Mouse (Mus musculus) neural tube, embryonic 11.5 days (tissue): ENCODE measurements at regions not wholly inside any gene's neighbourhood (a gene's known extent, or its start where the extent isn't known, plus 50 kb on each side); places are given as distances from the start of the nearest gene placed in this dataset.

Source experiments
- ATAC-seq: fragments of 200-750 bp; cut with Nextera tagmentation; 2 replicates; pipeline ENCODE4 v1.8.0; 2017; ENCODE audit warnings: moderate number of reproducible peaks, mild to moderate bottlenecking, moderate TSS enrichment, moderate library complexity; ENCODE audit not compliant: insufficient read depth, low FRiP score, low TSS enrichment
- DNase-seq: peaks from one replicate; pipeline ENCODE4 v3.0.0-alpha.2; 2015; ENCODE audit warnings: low spot score
- H3K27ac ChIP-seq: fragments of 300-500 bp; sonication (generic); 2 replicates; pipeline ENCODE4 v1.5.1; 2014; ENCODE audit warnings: low read depth, mild to moderate bottlenecking, low read length
- H3K27me3 ChIP-seq: fragments of 300-500 bp; sonication (generic); 2 replicates; pipeline ENCODE4 v1.6.1; 2014; ENCODE audit warnings: mild to moderate bottlenecking, low read length, mixed read lengths; ENCODE audit not compliant: control insufficient read depth, insufficient read depth
- H3K36me3 ChIP-seq: fragments of 300-500 bp; sonication (generic); 2 replicates; pipeline ENCODE4 v1.6.1; 2014; ENCODE audit warnings: mild to moderate bottlenecking, low read length, moderate library complexity, mixed read lengths; ENCODE audit not compliant: control insufficient read depth, insufficient read depth
- H3K4me1 ChIP-seq: fragments of 300-500 bp; sonication (generic); 2 replicates; pipeline ENCODE4 v1.6.1; 2014; ENCODE audit warnings: low read length, mixed read lengths; ENCODE audit not compliant: control insufficient read depth, insufficient read depth
- H3K4me2 ChIP-seq: fragments of 300-500 bp; sonication (generic); 2 replicates; pipeline ENCODE4 v1.6.1; 2014; ENCODE audit warnings: low read depth, mild to moderate bottlenecking, moderate library complexity
- H3K4me3 ChIP-seq: fragments of 300-500 bp; sonication (generic); 2 replicates; pipeline ENCODE4 v1.5.1; 2014; ENCODE audit warnings: low read depth, low read length
- H3K9ac ChIP-seq: fragments of 300-500 bp; sonication (generic); 2 replicates; pipeline ENCODE4 v1.6.1; 2014; ENCODE audit warnings: mild to moderate bottlenecking, low read length
- H3K9me3 ChIP-seq: fragments of 300-500 bp; sonication (generic); 2 replicates; pipeline ENCODE4 v1.6.1; 2016; ENCODE audit warnings: low read length; ENCODE audit not compliant: control insufficient read depth
- WGBS: fragments of 180-500 bp; shearing (Covaris S2); extraction: QIAGEN DNeasy Blood & Tissue Kit; methylation state at CpG from one replicate; pipeline ENCODE4 v1.1.7; 2014; 5-methylcytosine and 5-hydroxymethylcytosine counted together

DNA sequence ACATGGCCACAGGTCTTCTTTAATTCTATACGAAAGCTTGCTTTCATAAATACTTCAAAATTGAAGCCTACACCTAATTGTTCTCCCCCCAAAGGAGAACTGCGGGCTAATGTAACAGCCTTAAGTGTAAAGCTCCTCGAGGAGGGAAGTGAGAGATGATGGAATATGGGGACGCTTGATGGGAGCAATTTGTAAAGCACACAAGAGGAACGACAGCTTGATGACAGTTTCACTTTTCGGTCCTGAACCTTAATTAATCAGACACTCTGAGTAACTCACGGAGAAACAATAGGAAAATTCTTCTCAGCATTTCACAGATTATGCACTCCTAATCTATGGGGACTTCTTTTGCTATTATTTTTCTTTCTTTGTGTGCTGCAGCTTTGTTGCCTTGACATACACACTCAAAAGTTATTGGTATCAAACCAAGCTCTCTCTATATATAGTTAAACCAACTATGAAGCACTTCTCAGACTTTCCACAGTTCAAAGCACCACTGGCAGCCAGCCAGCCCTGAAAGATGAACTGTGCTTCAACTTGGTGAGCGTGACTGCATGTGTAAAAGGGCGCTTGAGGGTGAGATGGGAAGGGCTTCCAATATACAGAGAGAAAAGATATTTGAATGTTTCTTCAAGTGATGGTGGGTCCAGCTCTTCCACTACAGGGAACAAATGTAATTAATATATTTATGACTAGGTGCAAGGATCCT lies 1625.4 kb upstream of the Flrt2 start:
- Histone ChIP-seq H3K4me3 (no peak overlapping the region), H3K4me1 (no peaks in the 10 kb centered on the region), H3K9me3 (no peaks in the 10 kb centered on the region), H3K4me2 (no peak overlapping the region), H3K27me3 (no peaks in the 10 kb centered on the region), H3K36me3 (no peaks in the 10 kb centered on the region), H3K27ac (no peak overlapping the region), H3K9ac (no peak overlapping the region)
- DNase-seq: peak; percentile 41
- 72% methylated on average over 9 of the region's 9 CpGs for WGBS
- no peak for ATAC-seq

DNA sequence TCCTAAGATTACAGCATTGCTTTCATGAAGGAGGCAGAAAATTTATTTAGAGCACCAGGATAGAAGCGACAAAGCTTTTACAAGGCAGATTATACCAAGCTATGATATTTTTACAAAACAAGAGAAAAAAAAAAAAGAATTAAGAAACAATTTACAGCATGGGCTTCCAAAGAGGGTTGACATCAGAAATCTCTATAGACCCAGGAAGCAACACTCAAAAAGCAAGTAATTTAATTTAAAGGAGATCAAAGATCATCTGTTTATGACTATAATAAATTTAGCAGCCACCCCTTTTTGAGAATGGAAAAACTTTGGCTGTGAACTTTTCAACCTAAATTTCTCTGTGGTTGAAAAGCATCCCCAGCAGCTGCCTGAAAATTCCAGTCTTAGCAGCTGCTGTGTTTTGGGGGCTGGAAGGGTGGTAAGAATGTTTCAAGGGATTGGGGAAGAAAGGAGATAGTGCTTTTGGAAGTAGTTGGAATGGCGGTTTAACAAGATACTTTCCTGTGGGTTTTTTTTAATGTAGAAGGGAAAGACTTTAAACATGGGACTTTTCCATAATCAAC lies 1621.0 kb upstream of the Flrt2 start:
- Histone ChIP-seq H3K4me1 (no peaks in the 10 kb centered on the region), H3K27me3 (no peaks in the 10 kb centered on the region), H3K27ac (no peak overlapping the region), H3K36me3 (no peaks in the 10 kb centered on the region), H3K9ac (no peak overlapping the region), H3K4me2 (no peak overlapping the region), H3K9me3 (no peaks in the 10 kb centered on the region), H3K4me3 (no peak overlapping the region)
- WGBS: 84% methylated on average over 2 of the region's 2 CpGs
- no peak for ATAC-seq
- DNase-seq: no peak

DNA sequence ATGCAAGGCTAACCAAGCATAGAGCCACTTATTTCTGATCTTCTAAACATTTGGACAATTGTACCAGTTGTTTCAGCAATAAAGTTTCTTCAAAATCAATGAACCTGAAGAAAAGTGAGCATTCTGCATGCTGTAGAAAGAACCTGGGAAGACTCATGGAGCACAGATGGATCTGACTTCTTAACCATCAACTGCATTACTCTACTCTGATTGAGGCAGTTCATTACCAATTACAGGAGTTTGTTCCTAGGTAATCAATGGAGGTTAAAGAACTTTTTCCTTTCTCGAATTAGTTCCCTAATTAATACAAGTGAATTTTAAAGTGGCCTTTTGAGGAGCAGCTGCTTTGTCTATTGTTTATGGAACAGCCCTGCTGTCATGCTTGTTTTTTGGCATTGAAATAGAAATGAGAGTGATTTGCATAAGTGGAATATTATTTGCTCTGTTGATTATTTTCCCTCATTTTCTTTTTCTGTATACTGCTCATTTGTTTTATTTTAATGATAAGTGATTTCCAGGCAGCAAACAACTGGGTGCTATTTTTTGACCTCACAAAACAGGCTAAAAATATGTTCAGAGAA lies 1586.4 kb upstream of the Flrt2 start:
- no peak overlapping the region for H3K27ac ChIP-seq
- ATAC-seq (no peak), DNase-seq (no peak)
- H3K9ac ChIP-seq: no peak overlapping the region
- no peak overlapping the region for H3K4me3 ChIP-seq
- no peaks in the 10 kb centered on the region for H3K9me3 ChIP-seq
- no peaks in the 10 kb centered on the region for H3K36me3 ChIP-seq
- H3K4me1 ChIP-seq: no peaks in the 10 kb centered on the region
- H3K27me3 ChIP-seq: no peaks in the 10 kb centered on the region
- no peak overlapping the region for H3K4me2 ChIP-seq
- WGBS: 46% methylated on average over 1 of the region's 1 CpGs

DNA sequence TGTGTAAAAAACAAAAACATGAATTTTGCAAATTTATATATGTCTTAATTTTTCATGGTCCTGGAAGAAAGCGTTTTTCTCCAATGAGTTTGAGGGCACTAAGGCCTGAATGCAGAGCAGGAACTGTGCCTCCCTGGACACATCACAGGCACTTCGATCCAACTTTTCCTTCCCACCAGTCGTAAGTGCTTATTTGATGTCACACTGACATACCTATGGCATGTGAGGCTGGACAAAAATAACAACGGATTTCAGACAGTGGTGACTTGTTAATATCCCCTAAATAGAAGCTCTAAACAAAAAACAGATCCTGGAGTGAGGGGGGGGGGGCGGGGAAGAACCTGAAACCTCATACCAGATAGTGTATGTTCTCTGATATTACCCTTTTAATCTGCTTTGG lies 1541.9 kb upstream of the Flrt2 start:
- no peak for DNase-seq

DNA sequence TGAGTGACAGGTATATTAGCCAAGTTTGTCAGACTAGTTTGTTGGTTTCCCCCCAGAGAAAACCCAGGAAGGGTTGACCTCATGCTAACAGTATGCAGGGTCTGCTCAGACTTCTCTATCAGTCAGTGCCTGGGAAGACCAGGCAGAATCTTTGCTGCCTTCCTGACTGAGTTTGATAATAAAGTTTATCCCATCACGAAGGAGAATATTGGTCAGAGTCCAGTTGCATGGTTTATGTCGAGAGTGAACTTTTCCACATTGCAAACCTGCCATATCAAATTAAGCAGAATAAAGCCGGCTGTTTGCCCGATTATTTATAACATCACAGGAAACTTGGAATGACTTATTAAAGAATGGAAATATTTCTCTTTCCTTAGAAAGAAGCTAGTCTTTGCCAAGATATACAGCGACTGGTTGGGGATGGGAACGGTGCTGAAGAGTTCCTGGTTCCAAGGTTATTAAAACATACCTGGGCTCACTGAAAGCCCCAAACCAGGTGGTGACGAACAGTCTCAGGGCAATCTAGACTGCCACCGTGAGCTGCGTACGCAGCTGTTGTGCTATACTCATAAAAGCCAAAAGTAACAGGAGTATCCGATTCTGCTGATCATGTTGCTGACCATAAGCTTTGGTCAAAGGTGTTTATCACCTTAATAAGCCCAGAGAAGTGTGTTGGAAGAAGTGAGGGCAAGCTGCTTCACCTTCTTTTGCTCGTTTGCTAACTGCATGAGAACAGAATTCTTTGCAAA lies 1536.7 kb upstream of the Flrt2 start:
- no peaks in the 10 kb centered on the region for H3K36me3 ChIP-seq
- no peaks in the 10 kb centered on the region for H3K9me3 ChIP-seq
- H3K27ac ChIP-seq: no peak overlapping the region
- H3K9ac ChIP-seq: no peak overlapping the region
- DNase-seq (no peak), ATAC-seq (no peak)
- no peaks in the 10 kb centered on the region for H3K27me3 ChIP-seq
- H3K4me2 ChIP-seq: no peak overlapping the region
- H3K4me1 ChIP-seq: no peaks in the 10 kb centered on the region
- H3K4me3 ChIP-seq: no peak overlapping the region
- WGBS: 84% methylated on average over 12 of the region's 12 CpGs

More for the DNA sequence above, 1541.9 kb upstream of the Flrt2 start:
- H3K4me3 ChIP-seq: no peak overlapping the region
- no peaks in the 10 kb centered on the region for H3K4me1 ChIP-seq
- H3K27me3 ChIP-seq: no peaks in the 10 kb centered on the region
- no peak for ATAC-seq
- no peaks in the 10 kb centered on the region for H3K9me3 ChIP-seq
- no peaks in the 10 kb centered on the region for H3K36me3 ChIP-seq
- H3K4me2 ChIP-seq: no peak overlapping the region
- 79% methylated on average over 5 of the region's 5 CpGs for WGBS
- H3K27ac ChIP-seq: no peak overlapping the region
- no peak overlapping the region for H3K9ac ChIP-seq

DNA sequence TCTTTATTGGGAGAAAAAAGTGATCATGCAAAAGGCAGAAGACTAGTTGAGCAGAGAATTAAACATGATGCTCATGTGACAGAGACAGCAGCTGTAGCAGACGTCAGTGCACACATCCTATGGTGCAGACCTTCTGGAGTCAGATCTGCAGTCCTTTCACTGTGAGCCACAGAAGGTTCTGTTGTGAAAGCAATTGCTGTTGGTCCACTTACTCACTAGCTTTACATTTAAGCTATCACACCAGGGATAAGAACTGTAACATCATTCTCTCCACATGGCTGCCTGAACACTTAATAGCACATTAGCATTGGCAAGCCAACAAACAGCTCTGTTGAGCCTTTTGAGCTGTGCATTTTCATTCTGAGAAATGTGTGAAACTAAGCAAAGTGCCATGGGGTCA lies 1509.7 kb upstream of the Flrt2 start:
- no peak overlapping the region for H3K9ac ChIP-seq
- DNase-seq (no peak), ATAC-seq (no peak)
- no peaks in the 10 kb centered on the region for H3K9me3 ChIP-seq
- no peaks in the 10 kb centered on the region for H3K4me1 ChIP-seq
- no peaks in the 10 kb centered on the region for H3K36me3 ChIP-seq
- H3K4me2 ChIP-seq: no peak overlapping the region
- no peak overlapping the region for H3K4me3 ChIP-seq
- no peaks in the 10 kb centered on the region for H3K27me3 ChIP-seq
- no peak overlapping the region for H3K27ac ChIP-seq
- WGBS: 42% methylated on average over 1 of the region's 1 CpGs

DNA sequence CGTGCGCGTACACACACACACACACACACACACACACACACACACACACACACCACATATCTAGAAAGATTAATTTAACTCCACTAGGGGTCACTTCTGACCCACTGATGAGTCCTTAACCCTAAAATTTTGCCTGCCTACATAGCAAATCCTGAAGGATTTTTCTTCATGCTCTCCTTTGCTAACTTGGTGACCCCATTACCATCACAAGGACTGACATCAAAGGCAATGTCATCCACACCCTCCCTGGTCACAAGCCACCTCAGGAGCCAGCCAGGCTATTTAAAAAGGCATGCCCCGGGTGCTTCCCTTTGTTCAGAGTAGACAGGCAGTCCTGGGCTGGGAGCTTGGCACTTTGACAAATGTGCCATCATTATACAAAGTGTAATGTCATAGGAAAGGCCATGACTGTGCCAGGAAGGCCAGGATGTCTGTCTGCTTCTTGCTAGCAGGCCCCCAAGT lies 1501.4 kb upstream of the Flrt2 start:
- Histone ChIP-seq H3K4me2 (no peak overlapping the region), H3K4me3 (no peak overlapping the region), H3K9ac (no peak overlapping the region), H3K36me3 (no peaks in the 10 kb centered on the region), H3K9me3 (no peaks in the 10 kb centered on the region), H3K4me1 (0 out of 2 replicates have a peak, but pooled peaks cover 3% of the 10 kb centered on the region), H3K27me3 (no peaks in the 10 kb centered on the region), H3K27ac (no peak overlapping the region)
- peak; percentile 23 for DNase-seq
- ATAC-seq: peak; percentile 56; the same call in 1 of the 2 replicates
- WGBS: 60% methylated on average over 4 of the region's 4 CpGs

DNA sequence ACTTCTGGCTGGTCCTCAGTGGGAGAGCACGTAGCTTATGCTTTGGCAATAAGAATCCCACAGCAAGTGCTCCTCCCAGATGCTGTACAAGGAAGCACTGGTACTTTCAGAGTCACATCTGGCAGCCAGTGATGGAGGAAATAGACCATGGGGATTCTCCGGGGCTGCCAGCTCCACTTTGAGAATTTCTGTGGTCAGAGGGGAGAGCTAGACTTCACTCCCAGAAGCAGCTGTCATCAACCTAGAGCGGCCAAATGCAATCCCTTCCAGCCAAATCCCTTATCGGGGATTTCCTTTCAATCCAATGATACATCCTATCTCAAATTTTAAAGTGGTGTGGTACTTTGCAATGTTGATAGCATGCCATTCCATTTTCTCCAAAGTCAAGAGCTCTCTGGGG lies 1474.1 kb upstream of the Flrt2 start:
- no peak overlapping the region for H3K27ac ChIP-seq
- 56% methylated on average over 4 of the region's 4 CpGs for WGBS
- DNase-seq: peak; percentile 24

More for the DNA sequence above, 1474.1 kb upstream of the Flrt2 start:
- Histone ChIP-seq H3K9me3 (no peaks in the 10 kb centered on the region), H3K27me3 (no peaks in the 10 kb centered on the region), H3K4me3 (no peak overlapping the region), H3K4me2 (no peak overlapping the region), H3K4me1 (no peaks in the 10 kb centered on the region), H3K9ac (no peak overlapping the region), H3K36me3 (no peaks in the 10 kb centered on the region)
- ATAC-seq: no peak
